Mouse (Mus musculus) B cell, adult 2 months (primary cell): Measurements from ENCODE around the gene 1700011L22Rik.

Experiments
- DNase-seq, 2 experiments: peaks; one replicate each; pipeline ENCODE4 v3.0.0; 2022

1700011L22Rik gene

DNA sequence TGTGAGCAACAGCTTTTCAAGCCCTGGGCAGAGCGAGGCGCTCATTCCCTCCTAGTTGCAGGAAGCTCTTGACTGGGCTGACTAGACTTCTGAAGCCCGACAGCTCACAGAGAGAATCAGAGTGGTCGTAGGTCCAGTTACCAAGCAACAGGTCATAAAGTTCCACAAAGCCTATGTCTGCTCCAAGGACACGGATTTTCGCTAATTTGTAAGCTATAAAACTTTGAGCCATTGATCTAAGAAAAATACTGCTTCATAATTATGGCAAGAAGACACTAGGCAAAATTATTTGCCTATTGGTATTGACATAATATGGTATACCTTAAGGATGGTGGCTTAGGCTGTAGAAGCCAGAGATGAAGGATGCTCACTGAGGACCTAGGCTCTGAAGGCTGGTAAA is at the start of gene 1700011L22Rik:
TSS of gene 1700011L22Rik (minus strand) at position 101 of the 400 bp plus-strand sequence.
- DNase-seq: no peak

DNA sequence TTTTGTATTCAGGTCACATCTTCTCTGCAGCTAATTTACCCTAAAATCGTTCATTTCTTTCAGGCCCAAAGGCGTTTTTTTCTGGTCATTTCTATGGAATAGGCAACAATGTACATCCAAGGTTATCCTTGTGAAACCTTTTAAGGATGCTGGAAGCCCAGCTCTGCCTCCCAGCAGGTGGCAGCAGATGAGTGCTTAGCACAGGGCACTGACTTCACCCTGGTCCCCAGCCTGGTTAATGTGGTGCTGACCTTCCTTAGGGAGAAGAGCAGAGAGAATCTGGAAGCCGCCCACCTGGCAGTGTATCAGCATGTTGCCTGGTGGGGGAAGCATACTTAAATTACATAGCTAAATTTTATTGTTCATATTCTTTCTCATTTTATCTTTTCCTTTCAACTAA is 49.4 kb upstream of the 1700011L22Rik start:
- DNase-seq: peak; percentile 40

DNA sequence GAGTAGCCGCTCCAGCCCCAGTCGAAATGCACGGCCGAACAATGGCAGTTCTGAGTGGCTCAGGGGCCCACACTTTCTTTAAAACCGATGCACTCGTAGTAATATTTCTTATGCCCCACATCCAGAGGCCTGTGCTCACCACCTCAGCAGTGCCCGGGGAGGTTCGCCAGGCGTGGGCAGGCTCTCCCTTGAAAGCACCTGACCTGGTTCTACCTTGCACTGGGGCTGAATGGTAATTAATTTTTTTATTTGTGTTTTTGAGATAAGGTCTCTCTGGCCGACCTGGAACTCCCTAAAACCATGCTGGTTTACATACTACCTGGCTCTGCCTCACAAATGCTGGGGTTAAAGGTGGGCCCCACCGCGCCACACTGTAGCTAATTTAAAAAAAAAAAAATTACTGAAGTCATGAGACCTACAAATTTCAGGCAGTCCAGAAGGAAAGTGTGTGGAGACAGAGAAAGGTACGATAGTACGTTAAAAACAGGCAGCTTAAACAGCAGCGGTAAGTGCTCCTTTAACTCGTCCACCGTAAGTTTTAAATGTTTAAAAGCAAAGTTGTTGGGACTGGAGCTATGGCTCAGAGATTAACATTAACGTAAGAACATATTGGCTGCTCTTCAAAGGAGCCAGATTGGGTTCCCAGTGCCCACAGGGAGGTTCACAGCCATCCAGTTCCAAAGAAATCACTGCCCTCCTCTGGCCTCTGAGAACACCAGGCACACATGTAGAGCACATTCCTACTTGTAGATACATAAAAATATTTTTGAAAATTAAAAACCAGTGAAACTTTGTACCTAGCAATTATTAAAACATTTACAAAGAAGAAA is 47.1 kb upstream of the 1700011L22Rik start:
- no peak for DNase-seq

DNA sequence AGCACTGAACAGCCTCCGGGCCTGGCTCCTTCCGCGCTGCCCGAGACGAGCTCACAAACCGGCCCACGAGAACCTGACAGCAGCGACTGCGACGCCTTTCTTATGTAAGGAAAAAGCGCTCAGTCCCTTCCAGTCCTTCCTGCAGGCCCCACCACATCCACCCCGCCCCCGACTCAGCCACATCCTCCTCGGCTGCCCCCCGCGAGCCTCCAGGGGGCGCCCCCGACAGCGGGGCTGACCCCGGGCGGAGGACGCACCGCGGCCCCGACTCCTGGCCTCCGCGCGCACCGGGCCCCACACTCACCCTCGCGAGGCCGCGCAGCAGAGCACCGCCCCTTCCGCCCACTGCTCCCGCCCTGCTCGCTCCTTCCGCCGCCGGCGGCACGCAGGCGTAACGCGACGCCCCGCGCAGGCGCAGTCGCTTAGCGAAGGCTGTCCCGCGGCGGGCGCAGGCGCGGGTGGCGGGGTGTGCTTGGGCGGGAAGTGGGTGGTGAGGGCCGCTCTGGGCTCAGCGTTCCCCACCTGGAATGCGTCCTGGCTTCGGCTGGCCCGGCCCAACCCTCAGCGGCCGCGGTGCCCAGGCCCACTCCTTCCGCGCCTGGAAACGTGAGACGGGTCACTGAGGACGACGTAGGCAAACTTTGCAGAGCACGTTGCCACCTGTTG is 46.4 kb upstream of the 1700011L22Rik start, which contains the start of gene Mmaa:
TSS of gene Mmaa (minus strand) at position 328 of the 666 bp plus-strand sequence.
- DNase-seq: peak; percentile 97 to 99

DNA sequence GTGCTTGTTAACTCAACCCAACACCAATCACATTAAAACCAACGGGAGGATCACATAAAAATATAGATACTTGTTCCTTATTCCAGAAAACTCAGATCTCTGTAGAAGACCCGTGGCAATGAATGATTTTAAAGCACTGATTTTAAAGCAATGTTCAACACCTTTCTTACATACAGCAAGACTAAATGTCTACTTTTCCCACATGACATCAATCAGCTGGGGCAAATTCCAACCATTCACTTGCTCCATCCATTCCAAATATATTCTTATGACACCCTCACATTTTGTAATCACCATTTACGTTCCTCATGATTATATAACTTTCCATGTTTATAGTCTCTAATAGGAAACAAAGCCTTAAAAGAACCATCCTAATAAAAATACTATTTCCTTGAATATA is 45.5 kb upstream of the 1700011L22Rik start:
- DNase-seq: no peak

DNA sequence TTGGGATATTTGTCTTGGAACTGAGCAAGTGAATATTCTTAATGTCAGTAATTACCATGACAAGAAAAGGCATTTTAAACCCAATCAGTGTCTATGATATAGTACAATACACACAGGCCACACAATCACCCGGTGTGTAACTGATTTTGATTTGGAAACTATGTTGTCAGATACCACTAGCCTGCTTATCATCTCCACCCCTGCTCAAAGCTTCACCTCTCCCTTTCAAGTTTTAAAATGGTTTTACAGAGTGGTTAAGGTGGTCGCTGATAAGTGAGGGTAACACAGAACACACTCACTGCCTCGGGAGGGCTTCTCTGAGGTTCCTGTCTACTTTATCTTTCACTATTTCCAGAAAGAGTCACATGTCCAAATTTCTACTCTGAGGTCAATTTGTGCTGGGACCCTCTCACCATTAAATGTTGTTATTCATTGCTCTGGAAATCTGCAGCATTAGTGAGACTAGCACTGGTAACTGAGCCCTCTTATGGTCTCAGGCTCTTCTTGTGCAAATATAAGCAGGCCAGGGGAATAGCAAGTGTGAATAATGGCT is 44.4 kb upstream of the 1700011L22Rik start:
- no peak for DNase-seq

DNA sequence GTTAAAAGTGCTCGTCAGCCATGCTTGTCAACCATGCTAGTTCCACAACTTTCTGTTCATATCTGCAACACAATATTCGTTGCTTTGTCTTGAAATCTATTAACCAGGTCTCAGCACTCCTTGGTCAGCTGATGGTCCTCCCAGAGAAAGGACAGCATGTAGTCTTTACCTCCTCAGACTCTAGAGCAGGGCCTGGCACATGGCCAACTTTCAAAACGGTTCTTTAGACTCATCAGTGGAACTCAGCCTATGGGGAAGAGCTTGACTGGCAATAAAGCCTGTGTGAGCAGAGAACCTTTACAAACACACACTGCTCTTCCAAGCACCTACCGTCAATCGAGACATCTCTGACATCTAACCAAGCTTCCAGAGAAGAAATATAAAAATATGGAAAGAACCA is 41.2 kb upstream of the 1700011L22Rik start:
- no peak for DNase-seq

DNA sequence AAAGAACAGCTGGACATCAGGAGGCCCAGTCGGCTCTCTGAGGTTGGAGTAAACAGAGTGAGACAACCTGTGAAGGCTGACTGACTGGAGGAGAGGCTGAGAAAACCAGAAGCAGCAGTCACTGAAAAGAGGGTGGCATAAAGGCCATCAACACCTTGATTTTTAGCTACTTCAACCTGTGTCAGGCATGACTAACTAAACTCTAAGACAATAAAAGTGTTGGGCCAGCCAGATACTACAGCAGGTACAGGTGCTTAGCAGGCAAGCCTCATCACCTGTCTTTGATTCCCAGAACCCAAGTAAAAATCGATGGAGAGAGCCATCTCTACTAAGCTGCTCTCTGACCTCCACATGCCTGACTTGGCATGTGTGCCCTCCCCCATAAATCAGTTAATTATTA is 40.3 kb upstream of the 1700011L22Rik start:
- DNase-seq: no peak

DNA sequence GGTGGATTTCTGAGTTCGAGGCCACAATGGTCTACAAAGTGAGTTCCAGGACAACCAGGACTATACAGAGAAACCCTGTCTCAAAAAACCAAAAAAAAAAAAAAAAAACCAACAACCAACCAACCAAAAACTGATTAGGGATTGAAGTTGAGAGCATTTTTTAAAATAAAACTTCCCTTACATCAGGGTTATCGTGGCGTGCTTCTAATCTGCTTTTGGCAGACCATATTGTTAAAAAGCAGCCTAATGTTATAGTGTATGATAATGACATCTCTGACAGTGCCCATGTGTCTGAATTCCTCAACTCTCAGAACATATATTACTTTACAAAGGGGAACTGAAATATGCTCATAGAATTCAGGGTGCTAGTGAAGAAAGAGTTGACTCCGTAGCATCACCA is 39.9 kb upstream of the 1700011L22Rik start:
- no peak for DNase-seq

DNA sequence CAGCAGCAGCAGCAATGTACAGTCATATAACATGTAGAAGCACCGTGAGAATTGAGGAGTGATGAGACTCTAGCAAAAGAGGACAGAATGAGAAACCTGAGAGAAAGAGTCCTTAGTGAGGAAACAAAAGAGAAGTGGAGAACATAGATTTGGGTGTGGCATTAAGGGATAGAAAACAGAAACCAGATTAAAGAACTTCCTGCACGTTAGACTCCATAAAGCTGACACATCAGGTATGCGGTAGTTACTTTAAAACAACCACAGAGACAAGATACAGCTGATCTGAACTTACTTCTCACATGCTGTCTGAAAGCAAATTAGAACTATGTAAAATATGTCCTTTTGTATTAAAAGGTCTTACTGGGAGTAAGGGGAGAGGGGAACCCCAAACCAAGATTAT is 38.1 kb upstream of the 1700011L22Rik start:
- no peak for DNase-seq

DNA sequence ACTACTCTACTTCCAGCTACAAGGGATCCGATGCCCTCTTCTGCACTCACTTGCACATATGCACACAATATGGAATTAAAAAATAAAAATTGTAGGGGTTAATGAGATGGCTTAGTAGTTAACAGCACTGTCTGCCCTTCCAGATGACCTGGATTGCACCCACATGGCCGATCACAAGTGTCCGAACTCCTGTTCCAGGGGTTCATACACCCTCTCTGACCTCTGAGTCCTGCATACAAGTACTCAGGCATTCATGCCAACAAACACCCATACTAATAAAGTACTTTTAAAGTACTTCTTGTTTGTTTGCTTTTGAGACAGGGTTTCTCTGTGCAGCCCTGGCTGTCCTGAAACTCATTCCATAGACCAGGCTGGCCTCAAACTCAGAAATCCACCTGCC is 36.3 kb upstream of the 1700011L22Rik start:
- DNase-seq: no peak

DNA sequence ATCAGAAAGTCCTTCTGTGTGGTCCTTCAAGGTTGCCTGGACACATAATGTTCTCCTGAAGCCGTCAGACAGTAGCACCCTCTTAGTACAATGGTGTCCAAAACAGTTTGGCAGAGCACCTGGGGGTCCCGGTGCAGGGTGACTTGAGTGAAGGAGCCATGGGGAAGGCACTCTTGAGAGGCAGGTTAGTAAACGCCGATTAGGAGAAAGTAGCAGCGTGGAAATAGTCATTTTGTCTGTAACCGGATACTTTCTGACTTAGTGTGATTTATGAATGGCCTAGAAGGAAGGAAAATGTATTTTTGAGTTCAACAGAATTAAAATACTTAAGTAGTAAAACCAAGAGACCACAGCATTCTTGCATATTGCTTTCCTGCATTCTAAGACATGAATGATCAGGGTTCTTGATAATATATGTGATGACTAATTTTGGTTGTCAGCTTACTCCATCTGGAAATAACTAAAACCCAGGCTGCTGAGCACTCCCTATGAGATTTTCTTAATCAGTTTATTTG is 33.1 kb upstream of the 1700011L22Rik start:
- no peak for DNase-seq

DNA sequence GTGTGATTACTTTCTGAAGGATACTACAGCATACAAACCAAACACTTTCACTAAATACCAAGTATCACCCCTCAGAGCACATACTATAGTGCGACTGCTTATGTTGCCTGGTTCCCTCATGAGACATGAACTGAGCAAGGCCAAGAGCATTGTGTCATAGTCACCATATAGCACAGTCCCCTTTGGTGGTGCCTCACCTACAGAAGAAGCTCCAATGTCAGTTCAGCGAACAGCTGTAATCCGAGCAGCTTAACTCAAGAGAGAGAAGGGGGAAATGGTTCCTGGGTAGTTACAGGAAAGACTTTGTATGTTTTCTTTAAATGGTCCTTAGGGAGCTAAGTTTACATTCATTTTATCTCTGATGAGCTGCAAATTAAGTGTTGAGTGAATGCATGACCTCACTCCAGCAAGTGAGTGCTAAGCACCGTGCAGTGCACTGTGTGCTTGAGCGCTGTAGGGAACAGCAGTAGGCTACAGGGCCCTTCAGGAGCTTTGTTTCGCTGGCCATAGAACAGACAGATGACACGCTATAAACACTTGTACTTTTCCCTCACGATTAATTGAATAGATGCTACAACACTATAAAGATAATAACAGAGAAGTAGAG is 29.0 kb upstream of the 1700011L22Rik start:
- no peak for DNase-seq

DNA sequence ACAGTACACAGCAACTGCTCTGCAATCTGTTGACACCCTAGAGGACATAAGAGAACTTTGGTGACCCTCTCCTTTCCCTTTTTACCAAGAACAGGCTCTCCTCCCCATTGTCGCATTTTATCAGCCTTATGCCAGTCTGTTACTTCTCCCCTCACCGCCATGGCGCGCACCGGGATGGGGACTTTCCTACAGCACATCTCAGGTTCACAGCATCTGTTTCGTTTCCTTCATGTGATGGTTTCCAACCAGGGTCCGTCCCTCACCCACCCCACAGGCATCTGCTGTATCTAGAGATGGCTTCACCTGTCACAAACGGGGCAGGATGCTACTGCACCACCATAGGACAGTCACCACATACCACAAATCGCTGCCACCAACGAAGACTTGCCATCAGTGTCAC is 26.6 kb upstream of the 1700011L22Rik start:
- no peak for DNase-seq

DNA sequence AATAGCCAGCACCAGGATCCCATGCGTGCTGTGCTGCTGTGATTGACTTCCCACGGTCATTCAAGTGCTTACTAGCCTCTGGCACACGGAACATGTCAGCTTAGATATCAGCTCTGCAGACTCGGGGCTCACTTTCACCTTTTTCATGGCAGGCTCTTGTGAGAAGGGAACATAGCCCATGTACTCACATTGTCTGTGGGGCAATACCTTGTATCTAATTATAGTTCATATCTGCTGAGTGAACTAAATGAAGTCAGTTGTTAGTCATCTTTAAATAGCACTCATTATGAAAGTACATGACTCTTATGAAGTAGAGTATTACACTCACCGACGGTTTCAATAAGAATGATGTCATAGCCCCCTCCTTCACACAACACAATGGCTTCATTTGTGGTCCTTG is 25.4 kb upstream of the 1700011L22Rik start:
- no peak for DNase-seq

DNA sequence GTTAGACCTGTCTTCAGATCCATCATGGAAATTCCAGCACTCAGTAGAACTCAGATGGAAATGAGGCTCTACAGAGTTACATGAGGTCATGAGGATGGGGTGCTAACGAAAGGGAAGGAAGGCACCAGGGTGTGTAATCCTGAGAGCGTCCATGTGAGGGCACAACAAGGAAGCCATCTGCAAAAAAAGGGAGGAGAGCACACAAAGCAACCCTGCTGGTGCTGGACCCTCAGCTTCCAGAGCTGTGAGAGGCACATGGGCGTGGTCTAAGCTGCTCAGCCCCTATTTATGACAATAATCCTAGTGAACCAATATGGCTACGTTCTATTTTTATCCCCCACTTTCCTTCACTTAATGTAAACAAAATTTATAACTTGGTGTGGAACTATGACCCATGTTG is 24.3 kb upstream of the 1700011L22Rik start:
- DNase-seq: no peak

DNA sequence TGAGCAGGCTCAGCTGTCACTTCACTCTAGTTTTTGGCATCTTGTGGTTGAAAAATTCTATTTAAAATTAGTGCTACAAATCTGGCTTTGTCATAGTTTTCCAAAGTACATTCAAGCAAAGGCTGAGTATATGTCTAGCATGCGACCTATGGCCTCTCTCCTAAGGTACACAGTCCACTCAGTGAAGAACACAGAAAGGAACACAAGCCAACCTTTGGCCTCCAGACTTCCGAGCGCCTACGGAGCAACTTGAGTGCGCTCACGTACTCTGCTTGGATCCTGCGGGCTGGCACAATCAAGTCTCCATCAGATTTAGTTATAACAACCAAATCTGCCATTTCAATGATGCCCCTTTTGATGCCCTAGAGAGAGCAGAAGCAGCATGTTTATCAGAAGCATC is 20.6 kb upstream of the 1700011L22Rik start:
- no peak for DNase-seq

DNA sequence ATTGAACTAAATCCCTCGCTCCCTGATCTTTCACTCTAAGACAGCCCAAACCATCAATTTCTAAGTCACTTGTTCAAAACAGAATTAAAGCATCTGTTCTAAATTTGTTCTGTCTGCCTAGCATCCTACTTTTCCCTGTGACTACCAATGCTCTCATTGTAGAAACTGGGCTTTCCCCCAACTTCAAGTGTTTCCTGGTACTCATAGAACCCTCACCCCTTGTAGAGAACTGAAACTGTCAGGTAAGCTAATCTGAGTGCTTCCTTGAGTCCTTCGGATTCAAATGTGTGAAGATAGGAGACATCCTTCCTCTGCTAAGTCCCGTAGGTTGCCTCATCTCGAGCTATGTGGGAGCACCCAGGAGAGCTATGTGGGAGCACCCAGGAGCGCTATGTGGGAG is 13.6 kb upstream of the 1700011L22Rik start:
- DNase-seq: no peak

DNA sequence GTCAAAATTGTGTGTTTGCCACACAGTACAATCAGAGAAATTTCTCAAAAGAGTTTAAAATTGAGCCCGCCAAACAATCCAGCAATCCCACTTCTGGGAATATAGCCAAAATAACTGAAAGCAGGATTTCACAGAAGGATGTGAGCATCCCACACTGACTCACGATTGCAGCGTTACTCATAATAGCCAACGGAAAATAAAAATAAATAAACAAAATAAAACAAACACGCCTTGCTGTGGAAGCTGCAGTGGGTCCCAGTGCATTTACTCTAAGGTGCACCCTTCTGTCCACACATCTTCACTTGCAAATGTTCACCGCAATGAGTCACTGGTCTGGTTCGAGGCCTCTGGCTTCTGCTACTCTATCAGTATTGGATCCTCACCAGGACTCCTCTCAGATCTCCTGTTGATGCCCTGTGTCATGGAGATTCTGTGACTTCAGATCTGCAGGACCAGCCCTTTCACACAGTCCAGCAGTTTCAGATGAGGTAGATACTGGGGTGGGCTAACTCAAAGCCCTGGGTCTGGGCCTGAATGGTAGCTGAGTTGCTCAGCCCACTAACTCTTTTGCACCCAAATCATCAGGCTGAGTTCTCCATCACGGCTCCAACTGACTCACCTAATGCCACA is 7.8 kb upstream of the 1700011L22Rik start:
- no peak for DNase-seq

DNA sequence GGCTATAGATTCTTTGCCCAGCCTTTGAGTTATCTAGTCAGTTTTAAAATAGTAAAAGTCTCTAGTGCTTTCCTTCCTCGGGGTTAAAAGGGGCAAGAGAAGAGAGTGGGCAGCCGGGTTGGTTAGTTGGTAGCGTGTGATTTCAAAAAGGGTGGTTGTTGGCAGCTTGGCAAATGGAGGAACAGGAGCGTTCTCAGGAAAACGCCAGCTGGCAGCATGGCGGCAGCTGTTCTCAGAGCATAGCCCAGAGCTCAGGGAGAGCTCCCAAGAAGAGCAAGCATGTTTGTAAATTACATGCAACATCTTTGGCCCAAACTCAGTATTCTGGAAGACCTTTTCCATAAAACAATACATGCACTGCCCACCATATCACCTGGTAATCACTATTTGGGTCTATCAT is 5.4 kb upstream of the 1700011L22Rik start:
- no peak for DNase-seq

DNA sequence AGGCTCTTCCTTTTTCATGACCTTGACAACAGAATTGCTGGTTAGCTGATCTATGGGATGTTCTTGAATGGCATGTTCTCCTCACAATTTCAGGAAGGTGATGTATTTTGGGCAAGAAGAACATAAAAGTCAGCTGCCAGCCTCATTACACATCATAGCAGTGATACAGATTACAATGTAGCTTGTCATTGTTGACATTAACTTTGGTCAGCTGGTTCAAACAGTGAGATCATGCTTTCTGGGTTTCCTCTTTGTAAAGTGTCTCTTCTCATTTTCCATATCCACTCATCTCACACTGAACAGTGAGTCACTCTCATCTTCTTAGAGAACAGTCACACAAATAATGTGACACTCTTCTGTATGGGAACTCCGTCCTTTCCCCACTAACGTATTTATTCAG is 4.9 kb downstream of the 1700011L22Rik start:
- DNase-seq: no peak

DNA sequence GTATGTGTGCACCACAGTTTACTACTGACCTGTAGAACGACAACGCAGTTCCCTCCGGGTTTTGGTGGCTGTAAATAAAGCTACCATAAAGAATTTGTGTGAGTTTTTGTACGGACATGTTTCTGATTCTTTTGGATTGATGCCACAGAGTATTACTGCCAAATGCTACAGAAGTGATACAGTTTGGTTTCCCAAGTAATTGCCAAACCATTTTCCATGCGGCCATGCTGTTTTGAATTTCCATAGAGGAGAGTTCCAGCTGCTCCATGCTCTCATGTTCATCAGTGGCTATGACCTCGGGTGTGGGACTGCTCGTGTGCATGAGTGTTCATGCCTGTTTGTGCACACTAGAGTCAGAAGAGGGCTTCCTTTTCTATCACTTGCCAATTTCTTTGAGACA is 8.4 kb downstream of the 1700011L22Rik start:
- DNase-seq: no peak

DNA sequence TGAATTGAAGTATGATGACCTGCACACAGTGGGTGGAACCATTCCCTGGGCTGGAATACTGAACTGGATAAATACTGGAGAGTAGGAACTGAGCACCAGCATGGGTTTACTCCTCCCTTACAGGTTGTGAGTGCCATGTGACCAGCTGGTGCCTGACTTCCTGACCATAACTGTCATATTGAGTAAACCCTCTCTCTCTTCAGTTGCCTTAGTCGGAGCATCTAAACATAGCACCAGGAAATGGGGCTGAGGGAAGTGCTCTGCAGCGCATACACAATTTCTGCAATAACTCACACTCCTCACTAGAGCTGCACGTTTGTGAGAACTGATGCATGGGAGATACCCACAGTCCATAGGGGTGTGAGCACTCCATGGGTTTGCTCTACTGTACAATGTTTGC is 9.1 kb downstream of the 1700011L22Rik start:
- DNase-seq: no peak
